Mouse (Mus musculus): ENCODE data around the gene Frmd8.

Gene Frmd8

DNA sequence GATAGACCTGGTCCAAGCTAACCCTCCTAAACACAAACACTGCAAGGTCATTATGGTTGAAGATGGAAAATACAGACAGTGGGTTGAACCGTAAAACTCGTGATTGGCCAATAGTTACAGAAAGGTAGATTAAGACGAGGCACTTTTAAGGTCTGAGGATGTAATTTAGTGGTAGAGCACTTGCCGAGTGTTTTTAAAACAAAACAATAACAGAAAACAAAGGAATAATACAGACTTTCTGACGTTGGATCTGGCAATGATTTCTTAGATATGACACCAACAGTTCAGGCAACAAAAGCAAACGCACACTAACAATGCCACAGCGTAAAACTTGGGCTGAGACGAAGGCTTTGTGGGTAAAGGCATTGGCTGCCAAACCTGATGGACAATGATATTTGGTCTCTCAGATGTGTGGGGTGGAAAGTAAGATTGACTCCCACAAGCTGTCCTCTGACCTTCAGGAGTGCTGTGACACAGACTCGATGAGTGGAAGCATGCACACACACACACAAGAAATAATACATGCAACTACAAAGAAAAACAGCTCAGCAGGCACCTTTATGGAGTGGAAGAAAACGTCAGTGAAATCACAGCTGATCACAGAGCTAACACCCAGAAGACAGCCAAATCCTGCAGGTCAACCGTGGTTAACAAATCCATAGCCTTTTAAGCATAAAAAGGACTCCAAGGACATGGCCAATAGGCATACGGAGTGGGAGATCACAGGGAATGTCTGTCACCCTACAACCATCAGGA is 36.8 kb downstream of the Frmd8 start:
- DNase-seq (ENCODE audit: low spot score in 2 of 2) = no peak

DNA sequence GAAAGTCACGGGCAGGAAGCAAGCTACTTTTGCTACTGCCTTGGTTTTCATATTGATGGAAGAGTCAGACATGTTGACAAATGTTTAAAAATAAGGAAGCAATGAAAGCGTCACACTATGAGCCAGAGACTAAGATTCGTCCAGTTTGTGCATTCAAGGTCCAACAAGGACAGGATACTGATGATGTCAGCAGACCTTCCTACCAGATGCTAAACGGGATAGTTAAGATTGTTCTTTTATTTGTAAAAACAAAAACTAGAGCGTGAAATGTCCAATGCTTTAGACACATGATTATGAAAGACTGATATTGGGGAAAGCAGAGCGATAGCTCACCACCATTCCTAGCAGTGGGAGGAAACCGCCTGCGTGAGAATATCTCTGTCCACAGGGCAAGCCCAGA is 37.5 kb downstream of the Frmd8 start:
- DNase-seq (ENCODE audit: low spot score in 2 of 2) = no peak

DNA sequence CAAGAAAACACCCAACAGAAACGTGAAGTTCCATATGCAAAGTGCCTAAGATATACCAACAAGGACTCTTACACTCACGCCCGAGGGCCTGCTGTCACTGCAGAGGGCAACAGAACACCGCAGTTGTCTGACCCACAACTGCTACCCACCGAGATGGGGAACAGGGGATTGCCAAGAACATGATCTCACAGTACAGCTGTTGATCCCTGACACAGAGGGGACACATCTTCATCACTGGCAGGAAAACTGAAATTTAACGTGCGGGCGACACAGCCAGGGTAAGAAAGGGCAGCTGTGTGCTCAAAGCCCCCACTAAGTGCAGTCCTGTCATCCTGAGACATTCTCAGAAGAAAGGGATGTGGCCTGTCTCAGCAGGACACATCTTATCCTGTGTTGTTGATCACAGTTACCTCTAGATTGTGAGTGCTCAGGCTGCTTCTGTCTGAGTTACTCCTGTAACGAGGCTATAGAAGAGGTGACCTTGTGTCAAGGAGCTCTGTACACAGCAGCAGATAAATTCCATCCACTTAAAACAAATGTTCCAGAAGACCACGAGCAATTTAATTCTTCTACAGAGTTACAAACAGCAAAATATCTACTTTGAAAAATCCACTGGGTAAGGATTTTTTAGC is 38.0 kb downstream of the Frmd8 start:
- DNase-seq (ENCODE audit: low spot score in 2 of 2) = no peak

DNA sequence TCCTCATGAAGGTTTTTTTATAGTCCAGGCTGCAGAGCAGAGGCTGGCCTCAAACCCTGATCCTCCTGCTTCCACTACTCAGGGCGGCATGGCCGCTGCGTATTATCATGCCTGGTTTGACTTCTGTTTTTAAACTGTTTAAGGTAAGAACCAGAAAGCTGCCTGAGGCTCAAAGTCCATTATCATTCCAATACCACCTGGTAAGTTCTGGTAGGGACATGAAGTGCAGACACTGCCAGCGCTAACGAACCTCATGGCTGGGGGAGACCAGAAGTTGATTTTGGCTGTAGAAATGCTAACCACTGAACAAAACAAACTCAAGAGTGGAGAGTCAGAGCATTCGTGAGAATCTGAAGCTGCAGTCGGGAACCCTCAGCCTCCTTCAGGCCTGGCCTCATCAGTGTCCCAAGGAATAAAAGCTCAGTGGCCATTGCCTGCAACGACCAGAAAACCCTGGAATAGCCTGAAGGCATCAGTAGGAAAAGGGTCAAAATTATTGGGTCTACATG is 39.1 kb downstream of the Frmd8 start:
- no peak for DNase-seq (ENCODE audit: low spot score in 2 of 2)

DNA sequence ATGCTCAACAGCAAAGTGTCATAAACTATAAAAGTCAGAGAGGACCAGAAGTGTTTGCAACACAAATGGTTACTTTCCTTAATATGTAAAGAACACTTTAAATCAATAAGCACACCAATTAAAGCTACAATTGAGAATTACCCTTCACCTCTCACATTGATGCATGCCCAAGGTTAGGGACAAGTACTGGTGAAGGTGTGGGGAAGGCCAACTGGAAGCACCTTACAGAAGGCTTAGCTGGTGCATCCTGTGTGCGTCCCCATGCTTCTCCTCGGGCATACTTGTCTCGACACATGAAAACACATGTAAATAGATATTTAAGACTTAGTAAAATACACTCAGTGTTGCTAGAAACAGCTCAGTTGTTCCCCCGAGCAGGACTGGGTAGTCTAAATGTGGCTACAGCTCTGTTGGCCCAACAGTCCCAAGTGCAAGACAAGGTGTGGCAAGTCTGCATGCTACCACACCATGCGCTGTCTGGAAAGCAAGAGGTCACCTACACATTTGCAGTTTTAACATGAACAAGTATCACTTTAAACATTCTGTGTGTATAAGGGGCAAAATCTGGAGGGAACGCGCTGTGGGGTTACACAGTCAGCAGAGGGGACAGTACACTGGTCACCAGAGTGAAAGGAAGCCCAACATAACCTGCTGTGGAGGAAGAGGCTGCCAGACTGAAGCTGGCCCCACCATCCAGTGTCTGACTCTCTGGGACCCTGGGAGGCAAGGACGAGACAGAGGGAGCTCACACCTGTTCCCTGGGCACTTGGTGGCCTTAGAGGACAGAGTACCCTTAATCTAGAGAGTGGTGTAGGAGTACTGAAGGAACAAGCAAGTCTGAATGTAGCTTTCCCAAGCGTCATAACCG is 39.8 kb downstream of the Frmd8 start:
- no peak for DNase-seq (ENCODE audit: low spot score in 2 of 2)

DNA sequence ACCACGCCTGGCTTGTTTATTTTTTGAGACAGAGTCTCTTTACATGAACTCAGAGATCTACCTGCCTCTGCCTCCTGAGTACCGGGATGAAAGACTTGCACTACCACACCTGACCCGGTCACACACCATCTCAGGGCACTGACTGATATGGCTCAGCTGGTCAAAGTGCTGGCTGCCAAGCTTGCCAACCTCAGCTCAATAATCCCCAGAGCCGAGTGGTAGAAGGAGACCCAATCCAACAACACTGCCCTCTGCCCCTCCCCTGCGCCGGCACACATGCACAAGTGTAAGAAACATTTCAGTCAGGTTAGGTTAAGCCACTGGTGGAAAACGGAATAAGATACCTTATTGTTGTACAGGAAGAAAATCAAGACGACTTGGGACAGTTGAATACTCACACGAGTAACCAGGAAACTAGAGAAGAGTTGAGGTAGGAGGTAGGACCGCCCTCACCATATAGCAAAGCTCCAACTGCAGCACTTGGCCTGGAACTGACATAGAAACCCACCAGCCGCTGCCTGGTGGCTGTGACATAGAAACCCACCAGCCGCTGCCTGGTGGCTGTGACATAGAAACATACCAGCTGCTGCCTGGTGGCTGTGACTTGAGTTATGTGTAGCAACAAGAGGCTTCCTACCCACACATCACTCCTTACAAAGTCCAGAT is 40.7 kb downstream of the Frmd8 start:
- no peak for DNase-seq (ENCODE audit: low spot score in 2 of 2)

DNA sequence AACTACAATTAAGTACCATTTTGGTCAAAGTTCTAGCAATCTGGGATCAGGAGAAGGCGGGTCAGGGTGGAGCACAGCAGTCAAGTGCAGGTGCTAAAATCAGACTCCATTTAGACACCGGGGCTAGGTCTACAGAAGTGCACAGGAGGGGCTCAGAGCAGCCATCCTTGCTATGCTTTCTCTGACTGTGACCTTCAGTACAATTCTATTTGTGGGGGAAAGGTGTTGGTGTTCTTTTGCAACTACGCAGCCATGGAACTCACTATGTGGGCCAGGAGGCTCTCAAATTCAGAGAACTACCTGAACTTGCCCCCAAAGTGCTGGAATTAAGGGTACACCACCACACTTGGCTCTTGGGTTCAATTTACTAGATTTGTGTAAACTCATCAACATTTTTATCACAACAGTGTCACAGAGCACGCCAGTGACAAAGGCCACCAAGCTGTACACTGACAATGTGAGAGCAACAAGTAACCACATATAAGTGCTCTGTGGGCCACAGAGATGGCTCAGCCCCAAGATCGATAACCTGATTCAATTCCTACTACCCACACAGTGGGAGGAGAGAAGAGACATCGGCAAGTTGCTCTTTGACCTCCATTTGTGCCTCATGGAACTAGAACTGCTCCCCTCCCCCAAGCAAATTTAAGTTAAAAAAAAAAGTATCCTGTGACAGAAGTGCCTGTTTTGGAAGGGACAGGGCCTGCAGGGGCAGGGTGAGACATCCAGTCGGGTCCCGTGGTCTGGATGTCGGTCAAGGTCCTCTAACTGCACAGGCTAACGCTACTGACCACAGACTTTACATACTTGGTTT is 41.6 kb downstream of the Frmd8 start:
- no peak for DNase-seq (ENCODE audit: low spot score in 2 of 2)

DNA sequence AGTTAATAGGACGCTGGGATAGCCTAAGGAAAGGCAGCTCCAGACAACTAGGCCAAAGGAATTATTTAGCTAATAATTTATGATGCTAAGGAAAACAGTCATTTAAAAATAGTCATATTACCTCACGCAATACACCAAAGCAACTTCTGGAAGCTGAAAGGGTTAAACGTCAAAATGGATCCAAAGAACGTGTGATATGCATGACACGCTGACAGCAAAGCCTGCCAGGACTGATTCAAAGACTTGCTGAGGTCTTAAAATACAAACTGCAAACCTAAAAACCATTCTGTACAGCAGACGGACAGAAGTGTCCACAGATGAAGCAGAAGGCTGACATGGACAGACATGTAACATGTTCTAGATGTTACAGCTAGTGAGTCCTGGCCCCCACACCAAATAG is 42.7 kb downstream of the Frmd8 start:
- DNase-seq (ENCODE audit: low spot score in 2 of 2) = no peak

DNA sequence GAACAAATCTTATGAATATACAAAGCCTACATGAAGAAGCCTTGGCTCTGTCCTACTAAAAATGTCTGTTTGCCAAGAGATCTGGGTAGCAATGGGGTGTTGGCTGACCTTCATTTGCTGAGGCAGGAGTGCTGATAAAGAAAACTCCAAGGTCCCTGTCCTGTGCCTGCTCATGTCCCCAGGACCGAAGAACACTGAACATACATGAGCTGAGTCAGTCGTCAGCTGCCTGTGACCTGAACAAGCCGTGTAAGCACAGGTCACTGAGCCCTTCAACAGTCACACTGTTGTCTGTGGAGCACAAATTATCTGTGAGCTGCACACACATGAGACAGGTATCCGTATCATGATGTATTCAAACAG is 43.1 kb downstream of the Frmd8 start:
- DNase-seq (ENCODE audit: low spot score in 2 of 2) = no peak

DNA sequence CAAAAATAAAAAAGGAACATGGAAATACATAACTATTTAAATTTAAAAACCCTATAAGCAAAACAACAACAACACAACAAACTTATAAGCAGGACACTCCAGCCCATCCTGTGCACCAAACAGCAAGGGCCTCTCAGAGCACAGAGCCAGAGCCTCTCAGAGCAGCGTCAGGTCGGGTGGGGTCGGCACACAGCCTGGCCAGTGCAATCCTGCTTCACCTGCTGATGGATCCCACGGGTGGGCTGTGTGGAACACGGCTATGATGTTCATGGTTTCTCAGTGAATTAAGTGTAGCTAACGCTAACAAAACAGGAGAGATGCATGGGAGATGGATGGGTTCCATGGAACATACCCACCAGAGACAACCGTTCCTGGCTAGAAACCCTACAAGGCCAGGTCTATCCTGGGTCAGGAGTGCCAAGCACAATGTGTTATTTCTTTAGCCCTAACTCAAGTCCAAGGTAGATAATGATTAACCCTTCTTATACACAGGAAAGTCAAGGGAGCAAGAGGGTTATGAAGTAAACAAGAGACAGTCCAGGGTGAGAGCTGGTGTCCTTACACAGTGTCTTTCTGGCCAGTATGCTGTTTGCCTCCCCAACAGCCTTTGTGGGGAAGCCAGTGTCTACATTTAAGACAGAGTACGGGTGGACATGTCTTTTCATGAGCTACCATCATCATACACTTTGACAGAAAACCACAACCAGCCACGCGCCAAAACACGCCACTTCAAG is 43.7 kb downstream of the Frmd8 start:
- DNase-seq (ENCODE audit: low spot score in 2 of 2) = no peak

DNA sequence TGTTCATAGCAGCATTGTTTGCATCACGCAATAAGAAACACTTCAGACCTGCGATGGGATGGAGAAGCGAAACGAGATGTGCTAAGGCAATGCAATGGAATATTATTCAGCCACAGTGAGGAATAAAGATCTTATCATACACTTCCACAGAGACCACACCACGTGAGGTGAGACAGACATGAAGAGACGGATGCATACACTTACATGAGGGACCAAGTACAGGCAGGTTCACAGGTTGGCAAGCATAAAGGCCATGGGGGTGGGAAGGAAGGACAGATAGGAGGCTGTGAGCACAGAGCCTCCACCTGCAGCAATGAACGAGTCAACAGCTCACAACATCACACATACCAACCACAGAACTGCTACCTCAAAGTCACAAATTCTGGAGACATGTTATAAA is 44.3 kb downstream of the Frmd8 start:
- no peak for DNase-seq (ENCODE audit: low spot score in 2 of 2)

DNA sequence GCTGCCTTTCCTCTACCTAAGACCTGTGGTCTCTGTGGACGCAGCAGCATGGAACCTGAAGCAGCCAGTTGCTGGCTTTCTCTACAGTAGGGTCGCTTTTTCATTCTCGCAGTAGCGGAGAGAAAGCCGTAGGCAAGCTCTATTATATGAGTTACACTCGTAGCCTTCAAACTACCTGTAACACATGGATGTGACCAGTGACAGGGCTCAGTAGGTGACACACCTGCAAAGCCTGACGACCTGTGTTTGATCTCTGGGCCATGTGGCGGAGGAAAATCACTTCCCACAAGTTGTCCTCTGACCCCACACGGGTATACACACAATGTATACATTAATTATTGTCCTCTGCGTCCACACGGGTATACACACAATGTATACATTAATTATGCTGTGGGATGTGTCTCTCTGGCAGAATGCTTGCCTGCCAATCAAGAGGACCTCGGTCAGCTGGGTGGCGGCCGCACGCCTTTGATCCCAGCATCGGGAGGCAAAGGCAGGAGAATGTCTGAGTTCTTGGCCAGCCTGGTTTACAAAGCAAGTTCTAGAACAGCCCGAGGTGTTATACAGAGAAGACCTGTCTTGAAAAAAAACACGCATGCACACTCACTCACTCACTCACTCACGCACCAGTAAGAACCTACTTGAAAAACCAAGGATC is 45.0 kb downstream of the Frmd8 start:
- no peak for DNase-seq (ENCODE audit: low spot score in 2 of 2)

DNA sequence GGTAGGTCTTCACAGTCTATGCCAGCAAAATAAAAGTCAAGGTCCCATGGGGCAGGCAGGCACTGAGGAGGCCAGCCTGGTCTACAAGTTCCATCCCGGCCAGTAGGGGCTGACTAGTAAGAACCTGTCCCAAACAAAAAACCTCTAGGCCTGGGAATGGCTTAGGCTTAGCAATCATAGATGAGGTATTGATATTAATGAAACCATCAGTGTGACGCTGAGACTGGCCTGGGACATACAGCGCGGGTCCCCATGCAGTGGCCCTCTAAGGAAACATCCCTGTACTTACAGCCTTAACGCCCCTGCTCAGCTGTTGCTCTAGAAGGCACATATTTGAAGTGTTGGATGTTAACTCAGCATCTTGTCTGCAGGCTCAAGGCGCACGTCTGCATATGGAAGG is 46.2 kb downstream of the Frmd8 start:
- DNase-seq (ENCODE audit: low spot score in 2 of 2) = no peak

DNA sequence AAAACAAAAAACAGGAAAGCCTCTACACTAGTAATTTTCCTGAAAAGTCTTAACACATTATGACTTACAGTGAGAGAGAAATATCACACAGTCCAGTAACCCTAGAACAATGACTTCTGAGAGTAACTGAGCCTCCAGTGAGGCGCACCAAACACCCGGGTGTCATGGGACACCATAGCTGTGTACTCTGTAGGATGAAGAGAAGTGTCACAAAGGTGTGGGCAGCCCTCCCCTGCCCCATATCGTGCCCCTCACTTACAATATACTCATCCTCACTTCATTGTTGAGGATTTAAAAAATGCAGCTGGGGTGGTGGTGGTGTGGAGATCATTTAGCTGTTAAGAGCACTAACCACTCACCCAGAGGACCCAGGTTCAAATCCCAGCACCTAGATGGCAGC is 46.9 kb downstream of the Frmd8 start:
- no peak for DNase-seq (ENCODE audit: low spot score in 2 of 2)

DNA sequence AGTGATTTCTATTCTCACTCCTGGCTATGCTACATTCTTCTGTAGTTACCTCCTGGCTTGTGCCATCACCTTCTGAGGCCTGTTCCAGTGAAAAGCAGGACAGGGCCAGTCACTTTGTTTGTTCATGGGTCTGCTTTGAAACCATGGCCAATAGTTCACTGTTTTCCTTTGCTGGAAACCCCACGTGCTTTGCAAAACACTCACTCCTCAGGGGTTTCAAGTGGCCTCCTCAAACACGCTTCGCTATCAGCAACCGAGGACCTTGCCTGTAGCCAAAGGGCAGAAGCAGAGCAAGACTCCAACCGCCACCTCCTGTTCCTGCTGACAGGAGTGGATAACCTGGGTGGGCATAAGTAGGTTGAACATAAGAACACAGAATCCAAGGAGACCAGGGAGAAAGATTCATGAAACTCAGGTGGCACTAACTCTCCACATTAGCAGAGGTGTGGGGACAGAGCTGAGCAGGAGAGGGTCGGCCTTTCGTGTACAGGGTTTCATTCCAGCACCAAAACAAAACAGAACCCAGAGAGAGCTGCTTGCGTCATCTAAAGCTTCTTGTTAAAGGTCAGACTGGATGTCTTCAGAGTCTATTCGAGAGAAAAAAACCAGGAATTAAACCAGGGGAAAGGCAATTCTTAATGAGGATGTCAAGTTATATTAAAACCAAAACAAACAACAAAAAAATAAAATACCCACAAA is 47.5 kb downstream of the Frmd8 start:
- no peak for DNase-seq (ENCODE audit: low spot score in 2 of 2)

DNA sequence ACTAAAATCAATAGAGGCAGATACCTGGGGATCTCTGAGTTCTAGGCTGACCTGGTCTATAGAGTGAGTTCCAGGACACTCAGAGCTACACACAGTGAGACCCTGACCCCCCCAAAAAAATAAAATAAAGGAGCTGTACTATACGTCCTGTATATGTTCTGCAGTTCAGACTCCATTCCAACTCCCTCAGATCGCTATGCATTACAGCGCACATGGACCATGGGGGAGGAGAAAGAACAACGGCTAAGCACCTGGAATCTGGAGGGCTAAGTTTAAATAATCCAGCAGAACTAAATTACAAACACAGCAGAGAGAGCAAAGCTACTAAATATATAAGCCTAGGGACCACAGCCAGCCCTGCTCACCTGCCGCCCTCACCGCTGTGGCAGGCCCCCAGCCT is 48.0 kb downstream of the Frmd8 start:
- no peak for DNase-seq (ENCODE audit: low spot score in 2 of 2)

DNA sequence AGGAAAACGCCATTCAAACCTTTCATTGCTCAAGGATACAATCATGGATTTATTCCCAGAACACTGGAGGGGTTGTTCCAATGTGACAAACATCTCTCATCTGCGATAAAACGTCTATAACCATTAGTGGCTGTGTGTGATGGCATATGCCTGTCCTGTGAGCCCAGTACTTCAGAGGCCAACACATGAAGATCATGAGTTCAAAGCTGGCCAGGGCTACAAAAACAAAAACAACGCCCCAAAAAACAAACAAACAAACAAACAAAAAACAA is 48.4 kb downstream of the Frmd8 start:
- DNase-seq (ENCODE audit: low spot score in 2 of 2) = no peak

DNA sequence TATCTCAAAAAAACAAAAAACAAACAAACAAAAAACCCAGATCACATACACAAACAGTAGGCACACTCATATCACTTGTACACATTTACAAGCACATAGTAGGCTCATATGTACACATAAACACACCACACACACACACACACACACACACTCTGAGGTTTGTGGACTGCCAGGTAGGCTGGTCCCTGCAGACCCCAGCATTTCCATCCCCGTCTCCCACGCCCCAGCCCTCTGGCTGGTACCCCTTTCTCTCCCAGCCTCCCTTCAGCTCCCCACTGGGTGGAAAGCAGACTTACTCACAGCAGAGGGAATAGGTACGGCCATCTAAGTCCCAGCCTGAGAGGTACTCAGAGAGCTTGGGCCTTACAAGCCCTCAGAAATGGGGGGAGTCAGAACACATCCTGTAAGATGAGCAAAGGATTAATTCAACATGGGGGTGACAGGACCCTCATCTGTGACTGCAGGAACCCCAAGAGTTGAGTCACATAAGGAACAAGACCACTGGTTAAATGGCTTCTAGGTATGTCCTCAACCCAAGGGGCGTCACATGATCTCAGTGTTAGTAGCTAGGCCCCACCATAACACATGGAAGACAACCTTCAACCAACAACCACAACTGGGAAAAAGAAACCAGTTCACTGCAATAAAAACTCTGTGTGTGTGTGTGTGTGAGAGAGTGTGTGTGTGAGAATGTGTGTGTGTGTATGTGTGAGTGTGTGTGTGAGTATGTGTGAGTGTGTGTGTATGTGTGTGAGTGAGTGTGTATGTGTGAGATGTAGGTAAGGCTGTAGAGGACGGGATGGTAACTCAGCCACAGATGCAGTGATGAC is 49.0 kb downstream of the Frmd8 start:
- DNase-seq (ENCODE audit: low spot score in 2 of 2) = no peak

Measured in frontal cortex, postnatal 25 days (tissue).